Comparison of ENCODE assay signal across 24 mouse cellular contexts in the genomic region with DNA sequence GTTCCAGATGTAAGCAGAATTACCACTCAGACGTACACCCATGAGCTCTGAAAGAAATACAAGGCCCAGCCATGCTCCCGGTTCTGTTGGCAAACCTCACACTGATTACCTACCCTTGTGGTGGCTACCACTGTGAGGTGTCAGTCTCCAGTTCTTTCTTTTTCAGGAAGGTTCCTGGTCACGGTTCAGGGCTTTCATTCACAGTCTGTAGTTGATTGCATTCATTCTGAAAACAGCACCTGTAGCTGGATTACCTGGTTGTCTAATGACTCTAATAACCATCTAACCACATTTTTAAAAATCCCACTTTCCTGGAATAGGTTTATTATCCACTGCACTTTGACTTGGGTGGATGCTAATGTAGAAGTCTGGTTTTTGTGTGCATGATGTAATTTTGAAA.
DNase-seq lines count a peak whose midpoint lies in the region; ATAC-seq and TF ChIP-seq lines count a peak whose summit lies in the region.
"Had no signal": no experiment of that assay in that cellular context is flagged by ENCODE, and none has a peak within 500 bp of the region (broad histone marks: within the 10 kb centered on the region; RNA-seq: fewer than 3 reads in every experiment).

No protein-coding gene starts in this region.

- H3K9ac ChIP-seq in kidney, embryonic 16.5 days (replicated peaks; ENCODE audit: low read length): no peak overlapping the region
- no peak overlapping the region for H3K9ac ChIP-seq in midbrain, embryonic 12.5 days (replicated peaks)
- H3K9ac ChIP-seq in midbrain, embryonic 14.5 days (replicated peaks; ENCODE audit: low read length): no peak overlapping the region
- H3K9ac ChIP-seq in CH12.LX (ENCODE audit: insufficient read depth, low read depth): peak overlapping the region; percentile 60
- H3K9ac ChIP-seq: embryonic facial prominence, embryonic 13.5 days; embryonic facial prominence, embryonic 15.5 days; forebrain, embryonic 12.5 days had no signal

- TF ChIP-seq POLR2A in kidney, adult 2 months (IDR thresholded peaks at IDR 0.05; ENCODE audit: low read depth, low read length): no peak
- peak; percentile 50; the same call in 1 of the 2 replicates for TF ChIP-seq POLR2A in CH12.LX (IDR thresholded peaks at IDR 0.05; ENCODE audit: low read depth, low read length)

- H3K9me3 ChIP-seq in kidney, embryonic 16.5 days (ENCODE audit: low read length): no peaks in the 10 kb centered on the region
- no peaks in the 10 kb centered on the region for H3K9me3 ChIP-seq in midbrain, embryonic 12.5 days
- H3K9me3 ChIP-seq in midbrain, embryonic 14.5 days (ENCODE audit: control insufficient read depth, low read length): no peaks in the 10 kb centered on the region
- no peaks in the 10 kb centered on the region for H3K9me3 ChIP-seq in CH12.LX (replicated peaks; ENCODE audit: low read length)
- H3K9me3 ChIP-seq: embryonic facial prominence, embryonic 13.5 days; embryonic facial prominence, embryonic 15.5 days; forebrain, embryonic 10.5 days; forebrain, embryonic 12.5 days had no signal

- no peak for ATAC-seq in kidney, embryonic 16.5 days (ENCODE audit: low FRiP score, low TSS enrichment)
- 0 out of 2 replicates have a peak, but pooled peaks have one; percentile 27 for ATAC-seq in midbrain, embryonic 12.5 days (ENCODE audit: low FRiP score, low read depth)
- ATAC-seq in midbrain, embryonic 14.5 days (ENCODE audit: low FRiP score, low TSS enrichment): no peak
- ATAC-seq: CD4-positive, CD25-positive, alpha-beta regulatory T cell, adult 4 months; forebrain, embryonic 14.5 days; forebrain, embryonic 16.5 days had no signal

- H3K4me2 ChIP-seq in kidney, embryonic 16.5 days (replicated peaks; ENCODE audit: low read depth, low read length): no peak overlapping the region
- H3K4me2 ChIP-seq in midbrain, embryonic 12.5 days (replicated peaks): no peak overlapping the region
- no peak overlapping the region for H3K4me2 ChIP-seq in midbrain, embryonic 14.5 days (ENCODE audit: low read length)
- peak overlapping the region; percentile 52 for H3K4me2 ChIP-seq in CH12.LX (ENCODE audit: insufficient read depth, low read depth, poor library complexity, severe bottlenecking)
- H3K4me2 ChIP-seq: embryonic facial prominence, embryonic 13.5 days; embryonic facial prominence, embryonic 15.5 days; forebrain, embryonic 12.5 days had no signal

- H3K36me3 ChIP-seq in kidney, adult 2 months (ENCODE audit: control insufficient read depth, insufficient read depth, low read length): no peaks in the 10 kb centered on the region
- no peaks in the 10 kb centered on the region for H3K36me3 ChIP-seq in kidney, embryonic 16.5 days (ENCODE audit: insufficient read depth, low read length)
- H3K36me3 ChIP-seq in midbrain, embryonic 12.5 days: no peaks in the 10 kb centered on the region
- H3K36me3 ChIP-seq in midbrain, embryonic 14.5 days (ENCODE audit: control insufficient read depth, insufficient read depth, low read length): no peaks in the 10 kb centered on the region
- H3K36me3 ChIP-seq in CH12.LX (replicated peaks in 1 of 2; ENCODE audit: control insufficient read depth in 1 of 2, insufficient read depth in 1 of 2, low read length in 1 of 2): no peaks in the 10 kb centered on the region
- H3K36me3 ChIP-seq: embryonic facial prominence, embryonic 13.5 days; embryonic facial prominence, embryonic 15.5 days; forebrain, embryonic 10.5 days; forebrain, embryonic 12.5 days had no signal

- no peak overlapping the region for H3K27ac ChIP-seq in kidney, adult 2 months (ENCODE audit: insufficient read depth, low read depth, low read length)
- H3K27ac ChIP-seq in kidney, embryonic 16.5 days (ENCODE audit: low read length): no peak overlapping the region
- H3K27ac ChIP-seq in midbrain, embryonic 12.5 days (replicated peaks): no peak overlapping the region
- no peak overlapping the region for H3K27ac ChIP-seq in midbrain, embryonic 14.5 days (replicated peaks; ENCODE audit: low read depth, low read length)
- H3K27ac ChIP-seq in CH12.LX (ENCODE audit: insufficient read depth, low read depth): peak overlapping the region; percentile 92
- H3K27ac ChIP-seq: embryonic facial prominence, embryonic 13.5 days; embryonic facial prominence, embryonic 15.5 days; forebrain, embryonic 10.5 days; forebrain, embryonic 12.5 days had no signal

- dilution Hi-C loops in CH12.LX (cut with MboI; ENCODE audit: extremely low pct_ligation_motif_present, extremely low pct_unique_long_range_greater_than_20kb, low sequenced_read_pairs): no loop called here

- peak; percentile 99 for TF ChIP-seq EP300 in CH12.LX (IDR thresholded peaks at IDR 0.05; ENCODE audit: low read length)

- H3K4me1 ChIP-seq in kidney, adult 2 months (ENCODE audit: control insufficient read depth, insufficient read depth, low read length): no peaks in the 10 kb centered on the region
- no peaks in the 10 kb centered on the region for H3K4me1 ChIP-seq in kidney, embryonic 16.5 days (ENCODE audit: insufficient read depth, low read length)
- no peaks in the 10 kb centered on the region for H3K4me1 ChIP-seq in midbrain, embryonic 12.5 days
- H3K4me1 ChIP-seq in midbrain, embryonic 14.5 days (ENCODE audit: control insufficient read depth, insufficient read depth, low read length): no peaks in the 10 kb centered on the region
- H3K4me1 ChIP-seq in CH12.LX (ENCODE audit: control insufficient read depth in 1 of 2, insufficient read depth in 2 of 2): peaks cover 45 to 61% of the 10 kb centered on the region in 2 experiments
- H3K4me1 ChIP-seq: embryonic facial prominence, embryonic 13.5 days; embryonic facial prominence, embryonic 15.5 days; forebrain, embryonic 10.5 days; forebrain, embryonic 12.5 days had no signal

- DNase-seq in kidney, adult 2 months: peak; percentile 21
- no peak for DNase-seq in midbrain, embryonic 14.5 days
- DNase-seq in CH12.LX (ENCODE audit: extremely low read depth): peak; percentile 86
- no peak for DNase-seq in adrenal gland, postnatal 25 days
- DNase-seq: adrenal gland, adult 2 months; adrenal gland, postnatal 10 days; B cell, adult 2 months; cerebellum, adult 11 months; cerebellum, adult 18-20 months; cerebellum, adult 8-10 months; cerebellum, adult 9-11 months; cerebellum, postnatal 14 days; cerebellum, postnatal 36 days; embryo, embryonic 11 days had no signal

- 69% methylated on average over 3 of the region's 3 CpGs for WGBS in kidney, adult 2 months
- 71% methylated on average over 3 of the region's 3 CpGs for WGBS in kidney, embryonic 16.5 days
- WGBS in midbrain, embryonic 12.5 days: 76% methylated on average over 3 of the region's 3 CpGs
- WGBS in midbrain, embryonic 14.5 days: 83% methylated on average over 3 of the region's 3 CpGs

- H3K27me3 ChIP-seq in kidney, adult 2 months (replicated peaks; ENCODE audit: control insufficient read depth, insufficient read depth, low read length): no peaks in the 10 kb centered on the region
- no peaks in the 10 kb centered on the region for H3K27me3 ChIP-seq in kidney, embryonic 16.5 days (ENCODE audit: insufficient read depth, low read length)
- no peaks in the 10 kb centered on the region for H3K27me3 ChIP-seq in midbrain, embryonic 12.5 days
- H3K27me3 ChIP-seq in midbrain, embryonic 14.5 days (ENCODE audit: control insufficient read depth, insufficient read depth, low read length): no peaks in the 10 kb centered on the region
- H3K27me3 ChIP-seq in CH12.LX (replicated peaks): no peaks in the 10 kb centered on the region
- H3K27me3 ChIP-seq: embryonic facial prominence, embryonic 13.5 days; embryonic facial prominence, embryonic 15.5 days; forebrain, embryonic 12.5 days had no signal

- H3K79me2 ChIP-seq in CH12.LX (replicated peaks; ENCODE audit: control insufficient read depth, extremely low read depth, insufficient read depth, poor library complexity, severe bottlenecking): no peaks in the 10 kb centered on the region

- in situ Hi-C loops in CH12.LX (cut with MboI; ENCODE audit: low pct_ligation_motif_present, low pct_unique_long_range_greater_than_20kb, low sequenced_read_pairs): no loop called here

- TF ChIP-seq RAD21 in CH12.LX (IDR thresholded peaks at IDR 0.05; ENCODE audit: low read depth, low read length): peak; percentile 42

- no peak for TF ChIP-seq CTCF in kidney, adult 2 months (conservative IDR thresholded peaks at IDR 0.05; ENCODE audit: insufficient read depth, insufficient read length, low read depth, low read length)
- peak in 1 of 2 experiments; percentile 30; a peak in 1 of 4 replicates for TF ChIP-seq CTCF in CH12.LX (conservative IDR thresholded peaks at IDR 0.05 in 1 of 2, IDR thresholded peaks at IDR 0.05 in 1 of 2; ENCODE audit: low read depth in 2 of 2, low read length in 2 of 2)

- H3K4me3 ChIP-seq in kidney, adult 2 months (ENCODE audit: insufficient read depth, low read depth, low read length): no peak overlapping the region
- no peak overlapping the region for H3K4me3 ChIP-seq in kidney, embryonic 16.5 days (ENCODE audit: low read length)
- no peak overlapping the region for H3K4me3 ChIP-seq in midbrain, embryonic 12.5 days
- no peak overlapping the region for H3K4me3 ChIP-seq in midbrain, embryonic 14.5 days (replicated peaks; ENCODE audit: low read depth, low read length)
- H3K4me3 ChIP-seq in CH12.LX (replicated peaks in 1 of 3; ENCODE audit: low read depth in 2 of 3, low read length in 2 of 3, poor library complexity in 1 of 3): no peak overlapping the region
- H3K4me3 ChIP-seq: embryonic facial prominence, embryonic 13.5 days; embryonic facial prominence, embryonic 15.5 days; erythroblast, embryonic 14.5 days; forebrain, embryonic 10.5 days; forebrain, embryonic 12.5 days had no signal

TF ChIP-seq in CH12.LX, 34 proteins besides CTCF, POLR2A, EP300 and RAD21 (continues in another document):
- TF ChIP-seq GABPA (IDR thresholded peaks at IDR 0.05; ENCODE audit: insufficient replicate concordance, low read depth, low read length) (no peak), JUN (IDR thresholded peaks at IDR 0.05; ENCODE audit: insufficient read depth, low read depth, low read length) (peak; percentile 95), MEF2A (IDR thresholded peaks at IDR 0.05; ENCODE audit: borderline replicate concordance, low read depth, low read length) (peak; percentile 94), TBP (conservative IDR thresholded peaks at IDR 0.05; ENCODE audit: low read depth, low read length) (0 out of 2 replicates have a peak, but pooled peaks have one; percentile 32), MAZ (IDR thresholded peaks at IDR 0.05; ENCODE audit: low read depth, low read length) (no peak), CHD1 (IDR thresholded peaks at IDR 0.05; ENCODE audit: low read depth, low read length) (no peak; the same call in 1 of the 2 replicates), CHD2 (IDR thresholded peaks at IDR 0.05; ENCODE audit: low read length) (peak; percentile 89), USF2 (conservative IDR thresholded peaks at IDR 0.05; ENCODE audit: low read depth, low read length) (no peak), PAX5 (IDR thresholded peaks at IDR 0.05; ENCODE audit: low read length) (no peak), ZC3H11A (IDR thresholded peaks at IDR 0.05; ENCODE audit: low read depth, low read length) (no peak), MXI1 (IDR thresholded peaks at IDR 0.05; ENCODE audit: low read depth, low read length) (no peak; the same call in 1 of the 2 replicates), ETS1 (conservative IDR thresholded peaks at IDR 0.05; ENCODE audit: low read depth, low read length) (peak; percentile 94)

Comparison
In these comparisons a context has a peak if more than half of its experiments do, and no peak if none do; other contexts are left out.
1. DNase-seq: peak in kidney, adult 2 months (single experiment) and CH12.LX (single experiment); none in midbrain, embryonic 14.5 days (single experiment) and adrenal gland, postnatal 25 days (single experiment).